Mouse (Mus musculus): ENCODE results near the gene Kansl1l. TPM values are rescaled to one million over a fixed set of nuclear protein-coding genes. Genes with fewer than 3 reads are reported as not detected.

The Kansl1l gene
- polyA plus RNA-seq, 1 experiment from 2014 or later: 4.5 TPM

GRCm38 (mm10) chr1:66838184-66839042 lies 21.1 kb upstream of the Kansl1l start:
- Histone ChIP-seq H3K9ac (replicated peaks) (no peak overlapping the region), H3K27ac (ENCODE audit: low read depth) (no peak overlapping the region), H3K4me3 (ENCODE audit: low read depth, low read length) (no peak overlapping the region), H3K4me2 (ENCODE audit: low read depth, low read length) (peak overlapping the region; percentile 50), H3K27me3 (ENCODE audit: insufficient read depth, low read length) (no peaks in the 10 kb centered on the region), H3K9me3 (ENCODE audit: low read length) (no peaks in the 10 kb centered on the region), H3K36me3 (replicated peaks; ENCODE audit: insufficient read depth, low read length) (peaks cover 48% of the 10 kb centered on the region), H3K4me1 (ENCODE audit: insufficient read depth) (no peaks in the 10 kb centered on the region)
- DNase-seq: peak; percentile 83
- ATAC-seq: peak; percentile 24; the same call in 1 of the 2 replicates
- 53% methylated on average over 16 of the region's 16 CpGs for WGBS (ENCODE audit: insufficient replicate concordance)
- TF ChIP-seq CTCF (IDR thresholded peaks at IDR 0.05; ENCODE audit: low read depth) (peak; percentile 83), EP300 (IDR thresholded peaks at IDR 0.05; ENCODE audit: low read depth) (no peak)

GRCm38 (mm10) chr1:66837207-66837606 lies 19.8 kb upstream of the Kansl1l start:
- Histone ChIP-seq H3K4me1 (ENCODE audit: insufficient read depth) (0 out of 2 replicates have a peak, but pooled peaks cover 5% of the 10 kb centered on the region), H3K9me3 (ENCODE audit: low read length) (no peaks in the 10 kb centered on the region), H3K9ac (replicated peaks) (no peak overlapping the region), H3K27me3 (ENCODE audit: insufficient read depth, low read length) (no peaks in the 10 kb centered on the region), H3K4me2 (ENCODE audit: low read depth, low read length) (no peak overlapping the region), H3K27ac (ENCODE audit: low read depth) (no peak overlapping the region), H3K36me3 (replicated peaks; ENCODE audit: insufficient read depth, low read length) (peaks cover 44% of the 10 kb centered on the region), H3K4me3 (ENCODE audit: low read depth, low read length) (no peak overlapping the region)
- DNase-seq (no peak), ATAC-seq (no peak)
- TF ChIP-seq EP300 (IDR thresholded peaks at IDR 0.05; ENCODE audit: low read depth): no peak
- TF ChIP-seq CTCF (IDR thresholded peaks at IDR 0.05; ENCODE audit: low read depth): no peak
- WGBS (ENCODE audit: insufficient replicate concordance): 81% methylated on average over 3 of the region's 3 CpGs

- DNase-seq (no peak), ATAC-seq (no peak)
- H3K9ac ChIP-seq (replicated peaks): no peak overlapping the region
- WGBS (ENCODE audit: insufficient replicate concordance): 72% methylated on average over 7 of the region's 7 CpGs
- TF ChIP-seq EP300 (IDR thresholded peaks at IDR 0.05; ENCODE audit: low read depth): no peak
- TF ChIP-seq CTCF (IDR thresholded peaks at IDR 0.05; ENCODE audit: low read depth): no peak
- no peak overlapping the region for H3K4me3 ChIP-seq (ENCODE audit: low read depth, low read length)
- no peak overlapping the region for H3K4me2 ChIP-seq (ENCODE audit: low read depth, low read length)
- H3K36me3 ChIP-seq (replicated peaks; ENCODE audit: insufficient read depth, low read length): peaks cover 32% of the 10 kb centered on the region
- no peaks in the 10 kb centered on the region for H3K9me3 ChIP-seq (ENCODE audit: low read length)
- H3K27me3 ChIP-seq (ENCODE audit: insufficient read depth, low read length): no peaks in the 10 kb centered on the region
- H3K4me1 ChIP-seq (ENCODE audit: insufficient read depth): 0 out of 2 replicates have a peak, but pooled peaks cover 5% of the 10 kb centered on the region
- no peak overlapping the region for H3K27ac ChIP-seq (ENCODE audit: low read depth)
Observed at GRCm38 (mm10) chr1:66832636-66833165, 15.3 kb upstream of the Kansl1l start.

- Histone ChIP-seq H3K9ac (replicated peaks) (no peak overlapping the region), H3K27ac (ENCODE audit: low read depth) (no peak overlapping the region), H3K4me3 (ENCODE audit: low read depth, low read length) (no peak overlapping the region), H3K27me3 (ENCODE audit: insufficient read depth, low read length) (no peaks in the 10 kb centered on the region), H3K36me3 (replicated peaks; ENCODE audit: insufficient read depth, low read length) (peaks cover 28% of the 10 kb centered on the region), H3K9me3 (ENCODE audit: low read length) (no peaks in the 10 kb centered on the region), H3K4me1 (ENCODE audit: insufficient read depth) (0 out of 2 replicates have a peak, but pooled peaks cover 5% of the 10 kb centered on the region), H3K4me2 (ENCODE audit: low read depth, low read length) (no peak overlapping the region)
- TF ChIP-seq EP300 (IDR thresholded peaks at IDR 0.05; ENCODE audit: low read depth): no peak
- TF ChIP-seq CTCF (IDR thresholded peaks at IDR 0.05; ENCODE audit: low read depth): no peak
- ATAC-seq (no peak), DNase-seq (no peak)
- 78% methylated on average over 9 of the region's 9 CpGs for WGBS (ENCODE audit: insufficient replicate concordance)
Observed at GRCm38 (mm10) chr1:66831824-66832600, 14.7 kb upstream of the Kansl1l start.

GRCm38 (mm10) chr1:66829400-66830080 lies 12.2 kb upstream of the Kansl1l start:
- no peak overlapping the region for H3K9ac ChIP-seq (replicated peaks)
- no peak overlapping the region for H3K4me2 ChIP-seq (ENCODE audit: low read depth, low read length)
- 0 out of 2 replicates have a peak, but pooled peaks cover 5% of the 10 kb centered on the region for H3K4me1 ChIP-seq (ENCODE audit: insufficient read depth)
- peaks cover 19% of the 10 kb centered on the region for H3K36me3 ChIP-seq (replicated peaks; ENCODE audit: insufficient read depth, low read length)
- H3K4me3 ChIP-seq (ENCODE audit: low read depth, low read length): no peak overlapping the region
- DNase-seq (no peak), ATAC-seq (no peak)
- H3K27me3 ChIP-seq (ENCODE audit: insufficient read depth, low read length): no peaks in the 10 kb centered on the region
- 86% methylated on average over 9 of the region's 9 CpGs for WGBS (ENCODE audit: insufficient replicate concordance)
- H3K9me3 ChIP-seq (ENCODE audit: low read length): no peaks in the 10 kb centered on the region
- TF ChIP-seq CTCF (IDR thresholded peaks at IDR 0.05; ENCODE audit: low read depth) (no peak), EP300 (IDR thresholded peaks at IDR 0.05; ENCODE audit: low read depth) (no peak)
- H3K27ac ChIP-seq (ENCODE audit: low read depth): no peak overlapping the region
